Mouse (Mus musculus): ENCODE results near the gene Pik3cg.

Gene Pik3cg

DNA sequence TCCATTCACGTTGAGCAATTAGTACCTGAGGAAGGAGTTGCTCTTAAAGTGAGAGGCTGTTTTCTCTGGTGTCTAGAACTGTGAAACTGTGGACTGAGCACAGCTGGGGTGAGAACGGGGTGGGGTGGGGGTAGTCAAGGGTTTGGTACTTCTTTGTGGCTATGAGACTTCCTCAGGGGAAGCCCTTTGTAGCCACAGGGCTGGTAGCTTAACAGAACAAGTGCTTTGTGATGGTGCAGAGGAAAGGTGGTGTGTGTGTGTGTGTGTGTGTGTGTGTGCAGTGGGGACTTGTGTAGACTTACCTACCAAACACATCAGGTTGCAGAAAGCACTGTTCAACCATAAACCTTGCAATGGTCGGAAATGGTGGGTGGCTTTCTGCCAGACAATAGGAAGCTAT, 39.7 kb downstream of the Pik3cg start:
- in situ Hi-C loops (cut with MboI; ENCODE audit: unreplicated experiment in 2 of 2), result loop anchor here in 1 of 2 experiments (25.0 kb wide), 1 partner anchor 1056 kb away; no protein-coding TSS in a partner anchor

DNA sequence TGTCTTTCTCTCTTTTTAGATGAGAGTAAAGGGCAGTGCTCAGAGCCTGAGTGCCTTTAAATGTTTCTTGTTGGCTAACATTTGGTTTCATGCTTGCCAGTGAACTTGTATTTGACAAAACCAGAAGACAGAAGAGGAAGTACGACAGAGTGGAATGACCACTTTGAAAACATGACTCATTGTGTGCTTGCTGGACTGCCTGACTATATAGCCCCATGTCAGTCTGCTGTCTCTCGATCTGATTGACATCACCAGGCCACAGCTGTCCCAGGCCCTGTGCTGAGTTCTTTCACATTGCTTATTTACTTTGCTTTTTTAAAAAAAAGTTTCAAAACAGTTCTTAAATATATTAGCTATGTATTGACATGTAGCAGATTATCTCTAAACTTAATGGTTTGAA, 44.8 kb downstream of the Pik3cg start:
- in situ Hi-C loops (cut with MboI; ENCODE audit: unreplicated experiment in 2 of 2), result loop anchor here in 1 of 2 experiments (25.0 kb wide), 1 partner anchor 1051 kb away; no protein-coding TSS in a partner anchor

- in situ Hi-C loops (cut with MboI; ENCODE audit: unreplicated experiment in 2 of 2), result loop anchor here in 1 of 2 experiments (25.0 kb wide), 1 partner anchor 1046 kb away; no protein-coding TSS in a partner anchor
These were observed 49.7 kb downstream of the Pik3cg start for GRCm38 (mm10) chr12:32158757-32159156.

DNA sequence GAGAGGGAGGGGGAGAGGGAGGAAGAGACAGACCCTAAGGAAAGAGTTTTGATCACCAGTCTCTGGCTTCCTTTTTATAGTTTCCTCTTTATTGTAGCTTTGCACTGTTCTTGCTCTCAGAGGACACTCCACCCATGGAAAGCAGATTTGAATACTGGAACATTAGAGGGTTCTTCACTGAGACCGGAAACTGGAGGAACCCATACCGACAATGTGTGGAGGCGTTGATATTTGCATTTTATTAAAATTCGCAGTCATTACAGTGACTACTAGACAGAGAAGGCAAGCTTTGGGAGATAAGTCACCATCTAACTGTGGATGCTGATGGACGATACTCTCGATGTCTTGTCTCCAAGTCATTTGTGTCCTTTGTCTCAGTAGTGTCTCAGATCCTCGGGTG, 61.9 kb downstream of the Pik3cg start:
- in situ Hi-C loops (cut with MboI; ENCODE audit: unreplicated experiment in 2 of 2), result loop anchor here (5.0 to 10.0 kb wide), 3 partner anchors 101 to 748 kb away; no protein-coding TSS in a partner anchor

- in situ Hi-C loops (cut with MboI; ENCODE audit: unreplicated experiment in 2 of 2), result loop anchor here (5.0 to 10.0 kb wide), 3 partner anchors 102 to 749 kb away; no protein-coding TSS in a partner anchor
These were observed 62.8 kb downstream of the Pik3cg start for GRCm38 (mm10) chr12:32145651-32146050.

GRCm38 (mm10) chr12:32144513-32144912, 63.9 kb downstream of the Pik3cg start:
- in situ Hi-C loops (cut with MboI; ENCODE audit: unreplicated experiment in 2 of 2), result loop anchor here (5.0 to 10.0 kb wide), 3 partner anchors 82 to 750 kb away; partner anchors contain the start of gene Prkar2b (in 1 of the 2)

GRCm38 (mm10) chr12:32143782-32144181, 64.7 kb downstream of the Pik3cg start:
- in situ Hi-C loops (cut with MboI; ENCODE audit: unreplicated experiment in 2 of 2), result loop anchor here (5.0 to 10.0 kb wide), 3 partner anchors 81 to 751 kb away; partner anchors contain the start of gene Prkar2b (in 1 of the 2)

GRCm38 (mm10) chr12:32143151-32143550, 65.3 kb downstream of the Pik3cg start:
- in situ Hi-C loops (cut with MboI; ENCODE audit: unreplicated experiment in 2 of 2), result loop anchor here (5.0 to 10.0 kb wide), 3 partner anchors 81 to 752 kb away; partner anchors contain the start of gene Prkar2b (in 1 of the 2)

DNA sequence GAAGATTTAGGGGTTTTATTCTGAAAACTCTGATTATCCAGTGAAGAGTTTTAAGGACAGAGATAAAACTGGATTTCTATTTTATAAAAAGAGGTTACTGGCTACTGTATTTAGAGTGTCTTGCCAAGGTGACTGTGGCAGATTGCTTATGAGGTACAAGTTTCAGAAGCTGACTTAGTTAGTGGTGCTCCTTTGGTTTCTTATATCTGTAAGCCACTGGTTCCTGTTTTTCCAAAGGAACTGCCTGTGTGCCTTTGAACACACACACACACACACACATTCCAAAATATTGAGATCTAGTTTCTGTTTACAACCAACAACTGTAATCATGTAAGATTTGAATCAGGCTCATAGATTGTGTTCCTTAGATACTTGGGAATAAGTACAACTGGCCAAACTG, 66.7 kb downstream of the Pik3cg start:
- in situ Hi-C loops (cut with MboI; ENCODE audit: unreplicated experiment in 2 of 2), result loop anchor here (5.0 to 10.0 kb wide), 3 partner anchors 79 to 753 kb away; partner anchors contain the start of gene Prkar2b (in 1 of the 2)

GRCm38 (mm10) chr12:32138831-32139230, 69.6 kb downstream of the Pik3cg start:
- in situ Hi-C loops (cut with MboI; ENCODE audit: unreplicated experiment in 2 of 2), result loop anchor here in 1 of 2 experiments (10.0 kb wide), 1 partner anchor 84 kb away; no protein-coding TSS in a partner anchor

GRCm38 (mm10) chr12:32138362-32138761, 70.1 kb downstream of the Pik3cg start:
- in situ Hi-C loops (cut with MboI; ENCODE audit: unreplicated experiment in 2 of 2), result loop anchor here in 1 of 2 experiments (10.0 kb wide), 1 partner anchor 84 kb away; no protein-coding TSS in a partner anchor

DNA sequence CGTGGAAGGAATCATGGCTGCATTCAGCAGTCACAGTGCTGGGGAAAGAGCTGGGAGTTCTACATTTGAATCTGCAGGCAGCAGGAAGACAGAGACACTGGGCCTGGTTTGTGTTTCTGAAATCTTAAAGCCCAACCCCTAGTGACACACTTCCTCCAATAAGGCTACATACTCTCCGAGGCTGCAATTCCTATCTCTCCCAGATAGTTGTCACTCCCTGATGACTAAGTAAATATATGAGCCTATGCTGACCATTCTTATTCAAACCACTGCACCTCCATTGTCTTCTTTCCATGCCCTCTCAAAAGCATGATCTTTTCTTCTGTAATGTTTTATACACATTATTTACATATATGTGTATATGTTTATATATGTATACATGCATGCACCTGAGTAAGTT, 70.9 kb downstream of the Pik3cg start:
- in situ Hi-C loops (cut with MboI; ENCODE audit: unreplicated experiment in 2 of 2), result loop anchor here in 1 of 2 experiments (10.0 kb wide), 1 partner anchor 83 kb away; no protein-coding TSS in a partner anchor

- in situ Hi-C loops (cut with MboI; ENCODE audit: unreplicated experiment in 2 of 2), result no loop called here
These were observed 80.6 kb downstream of the Pik3cg start for GRCm38 (mm10) chr12:32127599-32128507.

GRCm38 (mm10) chr12:32127158-32127557, 81.3 kb downstream of the Pik3cg start:
- in situ Hi-C loops (cut with MboI; ENCODE audit: unreplicated experiment in 2 of 2), result no loop called here

GRCm38 (mm10) chr12:32124456-32124855, 84.0 kb downstream of the Pik3cg start:
- in situ Hi-C loops (cut with MboI; ENCODE audit: unreplicated experiment in 2 of 2), result loop anchor here in 1 of 2 experiments (25.0 kb wide), 1 partner anchor 1188 kb away; no protein-coding TSS in a partner anchor

GRCm38 (mm10) chr12:32124030-32124429, 84.4 kb downstream of the Pik3cg start:
- in situ Hi-C loops (cut with MboI; ENCODE audit: unreplicated experiment in 2 of 2), result loop anchor here in 1 of 2 experiments (25.0 kb wide), 1 partner anchor 1188 kb away; no protein-coding TSS in a partner anchor

GRCm38 (mm10) chr12:32123559-32123958, 84.9 kb downstream of the Pik3cg start:
- in situ Hi-C loops (cut with MboI; ENCODE audit: unreplicated experiment in 2 of 2), result loop anchor here in 1 of 2 experiments (25.0 kb wide), 1 partner anchor 1189 kb away; no protein-coding TSS in a partner anchor

Data from v-Abl transformed pro-B cells (cell line).